Mouse (Mus musculus): ENCODE data around the gene Idh3a. TPM values are rescaled to one million over a fixed set of nuclear protein-coding genes. Genes with fewer than 3 reads are reported as not detected.

Idh3a gene
- total RNA-seq, 2 experiments from 2014 or later, result 561 to 568 TPM

- no peak for DNase-seq
Observed at GRCm38 (mm10) chr9:54647456-54647855, 61.3 kb downstream of the Idh3a start.

- DNase-seq, result no peak
Observed at GRCm38 (mm10) chr9:54649360-54649759, 63.2 kb downstream of the Idh3a start.

- DNase-seq, result no peak
Observed at GRCm38 (mm10) chr9:54652778-54653177, 66.6 kb downstream of the Idh3a start.

Other genes starting within 250 kb of the Idh3a start
- 1 to 10 TPM; 2.7 to 4.0 TPM for gene Dmxl2, start 84.7 kb upstream of the Idh3a start, total RNA-seq (2021)
- gene Sh2d7, start 47.4 kb upstream of the Idh3a start, total RNA-seq (2021), result not detected
- gene Cib2, start 26.1 kb upstream of the Idh3a start, total RNA-seq (2021), result 100 to 1,000 TPM; 101 to 109 TPM
- under 1 TPM; 0.32 to 0.33 TPM for gene Acsbg1, start 75.5 kb downstream of the Idh3a start, total RNA-seq (2021)
- gene Dnaja4, start 112.5 kb downstream of the Idh3a start, total RNA-seq (2021), result 100 to 1,000 TPM in 1 of 2 experiments, 10 to 100 TPM in 1; 62.5 to 147 TPM
- gene Wdr61, start 148.2 kb downstream of the Idh3a start, total RNA-seq (2021), result 10 to 100 TPM; 18.0 to 19.1 TPM
- gene Crabp1, start 178.4 kb downstream of the Idh3a start, total RNA-seq (2021), result under 1 TPM in 1 of 2 experiments, not detected in 1; 0.49 TPM

Measured in gastrocnemius, postnatal 25 days (tissue).